Mouse (Mus musculus) v-Abl transformed pro-B cells (cell line): ENCODE measurements around the gene Fut8.

ENCODE experiments used
- in situ Hi-C, 2 experiments: fragments of 400-800 bp; cut with MboI; formaldehyde crosslinking; loops; one replicate each; pipeline ENCODE4 v1.15.1; 2025; ENCODE audit not compliant: unreplicated experiment in 2 of 2

Fut8 gene

GRCm38 (mm10) chr12:77297858-77298257 is 59.9 kb downstream of the Fut8 start:
- in situ Hi-C loops = loop anchor here in 1 of 2 experiments (5.0 kb wide), 2 partner anchors 49 to 239 kb away; no protein-coding TSS in a partner anchor

GRCm38 (mm10) chr12:77302011-77302410 is 64.1 kb downstream of the Fut8 start:
- in situ Hi-C loops = loop anchor here in 1 of 2 experiments (25.0 kb wide), 1 partner anchor 940 kb away; the partner anchor contains the start of genes Zbtb1 and Zbtb25

- in situ Hi-C loops = loop anchor here in 1 of 2 experiments (25.0 kb wide), 1 partner anchor 941 kb away; the partner anchor contains the start of genes Zbtb1 and Zbtb25
Measured at GRCm38 (mm10) chr12:77303367-77303766, 65.4 kb downstream of the Fut8 start.

- in situ Hi-C loops = loop anchor here in 1 of 2 experiments (25.0 kb wide), 1 partner anchor 943 kb away; the partner anchor contains the start of genes Zbtb1 and Zbtb25
Measured at GRCm38 (mm10) chr12:77305502-77305901, 67.6 kb downstream of the Fut8 start.

- in situ Hi-C loops = loop anchor here in 1 of 2 experiments (25.0 kb wide), 1 partner anchor 945 kb away; the partner anchor contains the start of genes Zbtb1 and Zbtb25
Measured at GRCm38 (mm10) chr12:77306759-77307314, 68.9 kb downstream of the Fut8 start.

GRCm38 (mm10) chr12:77309507-77309906 is 71.6 kb downstream of the Fut8 start:
- in situ Hi-C loops = loop anchor here in 1 of 2 experiments (25.0 kb wide), 1 partner anchor 947 kb away; the partner anchor contains the start of genes Zbtb1 and Zbtb25

- in situ Hi-C loops = loop anchor here in 1 of 2 experiments (25.0 kb wide), 1 partner anchor 951 kb away; the partner anchor contains the start of genes Zbtb1 and Zbtb25
Measured at GRCm38 (mm10) chr12:77313502-77313901, 75.6 kb downstream of the Fut8 start.

GRCm38 (mm10) chr12:77324142-77324541 is 86.2 kb downstream of the Fut8 start:
- in situ Hi-C loops = loop anchor here in 1 of 2 experiments (25.0 kb wide), 1 partner anchor 962 kb away; the partner anchor contains the start of genes Zbtb1 and Zbtb25

DNA sequence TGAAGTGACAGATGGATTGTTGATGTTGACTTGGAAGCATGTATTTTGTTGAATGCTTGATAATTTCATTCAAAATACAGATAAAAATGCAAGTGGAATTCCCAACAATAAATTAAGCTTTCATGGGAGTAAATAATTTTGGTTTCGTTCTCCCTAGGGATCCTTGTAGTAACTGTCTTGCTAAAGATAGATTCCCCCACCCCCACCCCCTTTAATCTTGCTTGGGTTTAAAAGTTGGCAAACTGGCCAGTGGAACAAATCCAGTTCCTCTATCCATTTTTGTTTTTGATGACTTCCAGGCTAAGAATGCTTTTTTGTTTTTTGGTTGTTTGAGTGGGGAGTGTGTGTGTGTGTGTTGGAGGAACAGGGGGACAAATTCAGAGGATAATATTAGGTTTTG is 108.6 kb downstream of the Fut8 start:
- in situ Hi-C loops = loop anchor here in 1 of 2 experiments (5.0 kb wide), 1 partner anchor 49 kb away; no protein-coding TSS in a partner anchor

DNA sequence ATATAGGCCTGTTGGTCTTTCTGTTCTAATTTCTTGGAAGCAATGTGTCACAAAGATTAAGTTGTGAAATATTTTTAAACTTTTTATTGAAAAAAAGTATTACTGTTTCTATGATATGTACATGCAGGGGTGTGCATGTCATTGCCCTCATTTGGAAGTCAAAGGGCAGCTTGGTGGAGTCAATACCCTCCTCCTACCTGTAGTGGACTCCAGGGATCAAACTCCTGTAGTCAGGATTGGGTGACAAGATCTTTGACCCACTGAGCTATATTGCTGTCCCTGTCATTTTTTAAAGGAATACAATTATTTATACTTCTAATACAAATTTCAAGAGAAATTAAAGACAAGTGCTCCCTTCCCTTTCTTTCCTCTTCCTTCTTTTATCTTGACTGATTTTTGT is 111.6 kb downstream of the Fut8 start:
- in situ Hi-C loops = loop anchor here in 1 of 2 experiments (5.0 kb wide), 1 partner anchor 52 kb away; no protein-coding TSS in a partner anchor

DNA sequence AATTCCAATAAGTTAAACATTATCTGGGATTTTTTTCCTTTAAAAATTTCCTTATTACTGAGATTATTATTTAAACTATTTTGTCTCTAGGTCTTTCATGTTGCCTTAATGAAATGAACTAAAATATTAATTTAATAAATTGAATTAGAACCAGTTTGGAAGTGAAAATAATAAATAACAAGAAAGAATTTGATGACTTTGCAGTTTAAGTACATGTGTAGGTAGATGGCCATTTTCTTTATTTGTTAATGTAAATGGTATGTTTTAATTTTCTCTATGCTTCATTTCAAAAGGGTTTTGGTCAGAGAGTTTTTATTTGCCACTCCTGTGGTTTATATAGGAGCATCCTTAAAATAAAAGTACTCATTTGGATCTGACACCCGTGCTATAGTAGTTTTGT is 177.8 kb downstream of the Fut8 start:
- in situ Hi-C loops = no loop called here

- in situ Hi-C loops = no loop called here
Measured at GRCm38 (mm10) chr12:77421667-77422393, 183.9 kb downstream of the Fut8 start.

DNA sequence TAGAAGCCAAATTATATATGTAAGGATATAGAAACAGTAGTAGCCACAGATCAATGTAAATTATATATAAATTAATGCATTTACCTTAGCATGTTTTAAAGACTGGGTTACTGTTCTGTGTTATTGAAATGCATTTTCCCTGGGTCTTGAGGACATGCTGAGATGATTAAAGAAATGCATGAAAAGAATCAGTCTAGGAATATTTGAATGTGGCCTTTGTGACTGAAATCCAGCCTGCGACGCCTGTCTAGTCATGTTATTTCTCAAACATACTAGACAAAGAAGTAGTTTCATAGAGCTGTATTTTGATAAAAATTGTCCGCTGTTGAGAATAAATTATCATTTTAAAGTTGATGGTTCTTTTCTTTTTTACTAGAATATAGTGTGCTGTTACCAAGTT is 188.2 kb downstream of the Fut8 start:
- in situ Hi-C loops = loop anchor here in 1 of 2 experiments (25.0 kb wide), 1 partner anchor 361 kb away; no protein-coding TSS in a partner anchor

- in situ Hi-C loops = loop anchor here in 1 of 2 experiments (25.0 kb wide), 1 partner anchor 359 kb away; no protein-coding TSS in a partner anchor
Measured at GRCm38 (mm10) chr12:77428165-77428564, 190.2 kb downstream of the Fut8 start.

GRCm38 (mm10) chr12:77429381-77429780 is 191.5 kb downstream of the Fut8 start:
- in situ Hi-C loops = loop anchor here in 1 of 2 experiments (25.0 kb wide), 1 partner anchor 358 kb away; no protein-coding TSS in a partner anchor

DNA sequence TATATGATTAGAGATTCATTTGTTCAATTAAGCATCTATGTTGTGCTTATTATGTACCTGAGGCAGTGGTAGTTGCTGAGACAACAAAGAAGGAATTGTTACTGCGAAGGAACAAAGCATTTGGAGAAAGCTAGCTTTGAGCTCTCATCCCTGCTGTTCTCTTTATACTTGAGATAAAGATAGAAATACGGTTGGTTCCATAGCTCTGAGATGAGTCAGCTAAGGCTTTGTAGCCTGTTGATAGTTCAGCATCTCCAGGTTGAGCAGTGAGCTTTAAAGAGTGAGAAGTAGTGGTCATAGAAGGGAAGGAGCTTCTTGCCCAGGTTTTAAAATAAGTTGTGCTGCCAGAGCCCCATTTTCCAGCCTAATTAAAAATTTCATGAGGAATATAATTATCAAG is 198.8 kb downstream of the Fut8 start:
- in situ Hi-C loops = loop anchor here in 1 of 2 experiments (25.0 kb wide), 1 partner anchor 351 kb away; no protein-coding TSS in a partner anchor

DNA sequence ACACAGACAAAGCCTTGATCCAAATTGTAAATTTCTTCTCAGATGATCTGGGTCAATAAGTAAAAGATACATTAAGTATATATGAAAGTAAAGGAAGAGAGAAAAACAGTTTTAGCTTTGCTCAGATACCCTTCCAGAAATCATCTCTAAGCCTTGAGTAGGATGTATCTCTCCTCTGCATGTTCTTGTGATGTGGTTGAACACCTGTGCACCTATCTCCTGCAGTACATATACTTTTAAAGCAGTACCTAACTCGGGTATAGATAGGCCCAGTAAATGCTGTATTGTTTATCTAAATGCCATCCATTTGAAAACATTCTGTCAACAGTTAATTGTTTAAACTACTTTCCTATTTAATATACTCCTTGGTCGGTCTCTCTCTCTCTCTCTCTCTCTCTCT is 212.9 kb downstream of the Fut8 start:
- in situ Hi-C loops = no loop called here

DNA sequence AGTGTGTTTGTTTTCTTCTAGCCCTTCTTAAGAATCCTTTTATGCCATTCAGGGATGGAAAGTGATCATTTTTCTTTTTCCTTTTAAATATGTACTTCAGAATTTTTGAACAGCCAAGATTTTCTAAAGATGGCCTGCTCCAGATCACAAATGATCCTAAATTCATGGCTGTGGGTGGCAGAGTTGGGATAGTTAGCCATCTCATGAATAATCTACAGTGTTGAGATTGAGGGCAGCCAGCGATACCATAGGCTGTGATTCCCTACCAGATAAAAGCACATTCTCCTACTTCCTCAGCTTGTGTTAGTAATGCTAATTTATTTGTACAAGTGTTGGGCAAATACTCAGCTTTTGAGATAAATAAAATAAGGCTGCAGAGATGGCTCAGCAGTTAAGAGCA is 228.3 kb downstream of the Fut8 start:
- in situ Hi-C loops = loop anchor here in 1 of 2 experiments (10.0 kb wide), 1 partner anchor 221 kb away; no protein-coding TSS in a partner anchor

GRCm38 (mm10) chr12:77479931-77480330 is 242.0 kb downstream of the Fut8 start:
- in situ Hi-C loops = no loop called here

DNA sequence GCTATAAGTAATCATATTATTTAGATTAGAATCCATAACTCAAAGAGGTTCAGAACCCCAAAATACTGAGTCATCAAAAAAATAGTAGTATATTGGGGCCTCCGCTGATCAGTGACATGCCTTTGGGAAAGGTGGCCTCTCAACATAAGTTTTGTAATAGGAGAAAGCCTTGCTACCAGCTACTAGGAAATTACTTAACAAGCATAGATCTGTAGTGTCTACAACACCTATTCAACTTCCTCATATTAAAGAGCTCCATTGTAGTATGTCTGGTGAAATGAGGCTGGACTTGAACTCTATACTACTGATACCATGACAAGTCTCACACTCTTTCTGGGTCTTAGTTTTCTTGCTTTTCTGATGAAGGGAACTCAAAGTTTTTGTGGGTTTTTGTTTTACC is 243.2 kb downstream of the Fut8 start:
- in situ Hi-C loops = no loop called here

GRCm38 (mm10) chr12:77481799-77482198 is 243.9 kb downstream of the Fut8 start:
- in situ Hi-C loops = no loop called here
